Mouse (Mus musculus) midbrain, embryonic 12.5 days (tissue): ENCODE results near the gene Mettl1. TPM values are rescaled to one million over a fixed set of nuclear protein-coding genes. Genes with fewer than 3 reads are reported as not detected.
A peak's percentile ranks its signal among the peaks of the same experiment; 100 is the strongest.

Experiments used
- ATAC-seq: fragments of 200-750 bp; cut with Nextera tagmentation; 2 replicates; pipeline ENCODE4 v1.8.0; 2017; ENCODE audit warnings: low read depth, moderate TSS enrichment, moderate library complexity; ENCODE audit not compliant: low FRiP score
- H3K27ac ChIP-seq: fragments of 300-500 bp; sonication (generic); replicated peaks from 2 replicates; pipeline ENCODE4 v1.5.1; 2016; ENCODE audit warnings: mild to moderate bottlenecking
- H3K27me3 ChIP-seq: fragments of 300-500 bp; sonication (generic); 2 replicates; pipeline ENCODE4 v1.6.1; 2016; ENCODE audit warnings: mild to moderate bottlenecking
- H3K36me3 ChIP-seq: fragments of 300-500 bp; sonication (generic); 2 replicates; pipeline ENCODE4 v1.6.1; 2016
- H3K4me1 ChIP-seq: fragments of 300-500 bp; sonication (generic); 2 replicates; pipeline ENCODE4 v1.6.1; 2016
- H3K4me2 ChIP-seq: fragments of 300-500 bp; sonication (generic); replicated peaks from 2 replicates; pipeline ENCODE4 v1.6.1; 2016; ENCODE audit warnings: mild to moderate bottlenecking, moderate library complexity
- H3K4me3 ChIP-seq: fragments of 300-500 bp; sonication (generic); 2 replicates; pipeline ENCODE4 v1.5.1; 2016; ENCODE audit warnings: mild to moderate bottlenecking
- H3K9ac ChIP-seq: fragments of 300-500 bp; sonication (generic); replicated peaks from 2 replicates; pipeline ENCODE4 v1.6.1; 2016; ENCODE audit warnings: mild to moderate bottlenecking, moderate library complexity
- H3K9me3 ChIP-seq: fragments of 300-500 bp; sonication (generic); 2 replicates; pipeline ENCODE4 v1.6.1; 2016; ENCODE audit warnings: mild to moderate bottlenecking
- WGBS: fragments of 180-500 bp; shearing (Covaris S2); methylation state at CpG from one replicate; pipeline ENCODE4 v1.1.7; 2016; 5-methylcytosine and 5-hydroxymethylcytosine counted together
- polyA plus RNA-seq: library from polyadenylated mRNA; unstranded; fragments of >200 nt; fragmentation: Nextera tagmentation; extraction: Ambion mirVana; gene quantifications from 2 replicates; pipeline ENCODE4 v1.2.1, GENCODE M21; 2016

Mettl1 gene
- polyA plus RNA-seq, 1 experiment from 2014 or later, result 33.1 TPM

- Histone ChIP-seq H3K4me1 (0 out of 2 replicates have a peak, but pooled peaks cover 5% of the 10 kb centered on the region), H3K27ac (no peak overlapping the region), H3K4me2 (no peak overlapping the region), H3K4me3 (no peak overlapping the region), H3K9me3 (no peaks in the 10 kb centered on the region), H3K36me3 (peaks cover 17% of the 10 kb centered on the region), H3K27me3 (peaks cover 6% of the 10 kb centered on the region; the same call in 1 of the 2 replicates), H3K9ac (no peak overlapping the region)
- 81% methylated on average over 16 of the region's 16 CpGs for WGBS
- no peak for ATAC-seq
These were observed 22.8 kb upstream of the Mettl1 start for GRCm38 (mm10) chr10:127018422-127018821.

DNA sequence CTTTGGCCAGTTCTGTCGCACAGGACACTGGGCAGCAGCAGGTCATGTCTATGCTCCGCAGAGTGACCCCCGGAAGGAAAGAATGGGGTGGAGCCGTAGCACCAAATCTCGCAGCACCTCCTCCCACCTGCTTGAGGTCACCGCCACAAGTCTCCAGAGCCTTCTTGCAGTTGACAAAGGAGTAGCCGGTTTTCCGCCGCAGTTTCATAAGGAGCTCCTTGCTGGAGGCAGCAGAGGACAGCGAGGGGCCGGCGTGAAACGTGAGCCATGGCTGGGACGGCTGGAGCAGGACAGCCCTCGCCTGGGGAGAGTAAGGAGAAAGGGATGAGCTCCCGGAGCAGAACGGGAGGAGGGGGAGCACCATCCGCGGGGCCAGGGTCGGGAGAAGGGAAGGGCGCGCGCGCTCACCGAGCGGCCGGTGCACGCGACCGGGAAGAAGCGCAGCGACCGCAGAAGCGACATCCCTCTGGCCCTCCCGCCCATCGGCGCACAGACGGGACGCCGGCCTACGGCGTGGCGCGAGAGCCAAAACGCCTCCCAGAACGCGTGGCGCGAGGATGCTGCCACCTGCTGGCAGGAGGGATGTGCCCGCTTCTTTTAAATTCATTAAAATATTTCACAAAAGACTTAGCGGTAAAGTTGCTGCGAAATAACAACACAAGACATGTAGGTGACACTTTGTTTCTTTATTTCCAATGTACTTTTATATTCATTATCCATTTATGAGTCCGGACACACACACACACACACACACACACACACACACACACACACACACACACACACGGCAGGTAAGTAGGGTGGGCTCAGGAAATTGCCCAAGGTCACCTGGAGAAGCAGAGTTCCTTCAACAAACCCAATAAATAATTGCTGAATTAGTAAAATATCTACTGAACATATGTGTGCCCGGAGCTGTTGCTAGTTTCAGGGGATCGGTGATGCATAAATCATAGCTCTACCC lies 10.6 kb upstream of the Mettl1 start, which contains the start of gene Tsfm:
TSS of gene Tsfm (minus strand) at position 505 of the 961 bp plus-strand sequence.
- Histone ChIP-seq H3K4me3 (peak within 1 kb of the TSS; percentile 85), H3K9ac (peak within 1 kb of the TSS; percentile 89), H3K9me3 (no peaks in the 10 kb centered on the region), H3K27me3 (no peaks in the 10 kb centered on the region), H3K36me3 (peaks cover 37% of the 10 kb centered on the region), H3K4me2 (peak within 1 kb of the TSS; percentile 87), H3K4me1 (peaks cover 6% of the 10 kb centered on the region), H3K27ac (peak within 1 kb of the TSS; percentile 77)
- 6% methylated on average over 56 of the region's 56 CpGs for WGBS
- peak; percentile 91 for ATAC-seq

GRCm38 (mm10) chr10:127033301-127033741 lies 7.9 kb upstream of the Mettl1 start:
- Histone ChIP-seq H3K36me3 (peaks cover 10% of the 10 kb centered on the region), H3K27me3 (0 out of 2 replicates have a peak, but pooled peaks cover 2% of the 10 kb centered on the region), H3K9me3 (no peaks in the 10 kb centered on the region), H3K4me1 (peaks cover 6% of the 10 kb centered on the region), H3K27ac (no peak overlapping the region), H3K4me2 (no peak overlapping the region), H3K4me3 (no peak overlapping the region), H3K9ac (no peak overlapping the region)
- 81% methylated on average over 8 of the region's 8 CpGs for WGBS
- no peak for ATAC-seq

DNA sequence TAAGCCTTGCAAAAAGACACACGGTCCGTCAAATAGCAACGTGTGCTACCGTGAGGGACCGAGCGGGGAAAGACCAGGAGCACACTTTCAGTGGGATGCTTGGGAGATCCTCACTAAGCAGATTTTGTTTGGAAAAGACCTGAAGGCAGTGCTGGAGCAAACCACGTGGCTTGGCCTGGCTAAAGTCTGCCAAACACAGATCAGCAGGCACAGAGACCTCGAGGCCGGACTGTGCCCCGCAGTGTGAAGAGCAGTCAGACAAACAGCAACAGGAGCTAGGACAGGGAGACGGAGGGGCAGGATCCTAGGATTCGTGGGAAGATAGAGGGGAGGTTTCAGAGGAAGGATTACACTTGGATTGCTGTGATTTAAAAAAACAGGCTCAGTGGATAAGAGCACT lies 4.9 kb upstream of the Mettl1 start:
- no peak for ATAC-seq
- no peak overlapping the region for H3K27ac ChIP-seq
- no peak overlapping the region for H3K9ac ChIP-seq
- H3K4me1 ChIP-seq, result peaks cover 7% of the 10 kb centered on the region; the same call in 1 of the 2 replicates
- H3K27me3 ChIP-seq, result peaks cover 16% of the 10 kb centered on the region
- WGBS, result 82% methylated on average over 12 of the region's 12 CpGs
- H3K4me3 ChIP-seq, result no peak overlapping the region
- H3K4me2 ChIP-seq, result no peak overlapping the region
- H3K9me3 ChIP-seq, result no peaks in the 10 kb centered on the region
- no peaks in the 10 kb centered on the region for H3K36me3 ChIP-seq

DNA sequence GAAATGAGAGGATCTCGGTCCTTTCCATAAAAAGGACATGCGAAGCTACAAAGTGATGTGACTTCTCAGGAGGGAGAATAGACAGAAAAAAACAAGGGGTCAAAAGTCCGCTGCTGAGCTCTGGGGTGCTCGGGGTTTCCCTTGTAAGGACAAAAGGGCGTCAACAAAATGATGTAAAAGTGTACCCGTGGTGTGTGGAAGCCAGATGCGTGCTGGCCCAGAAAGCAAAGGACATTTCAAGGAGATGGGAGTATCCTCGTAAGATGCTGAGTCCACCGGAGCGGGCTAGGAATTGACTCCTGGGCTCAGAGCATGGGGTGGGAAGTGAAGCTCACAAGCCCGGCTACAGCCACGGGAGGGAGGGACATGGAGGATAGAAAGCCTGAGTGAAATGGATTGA lies 3.6 kb upstream of the Mettl1 start:
- 74% methylated on average over 12 of the region's 12 CpGs for WGBS
- H3K4me2 ChIP-seq, result no peak overlapping the region
- no peaks in the 10 kb centered on the region for H3K36me3 ChIP-seq
- no peak overlapping the region for H3K9ac ChIP-seq
- H3K27ac ChIP-seq, result no peak overlapping the region
- no peak for ATAC-seq
- peaks cover 16% of the 10 kb centered on the region for H3K27me3 ChIP-seq
- no peak overlapping the region for H3K4me3 ChIP-seq
- H3K9me3 ChIP-seq, result no peaks in the 10 kb centered on the region
- peaks cover 12% of the 10 kb centered on the region for H3K4me1 ChIP-seq

GRCm38 (mm10) chr10:127040569-127041214 lies 522 bp upstream of the Mettl1 start:
- no peak for ATAC-seq
- H3K4me2 ChIP-seq, result peak overlapping the region; percentile 92
- H3K27ac ChIP-seq, result no peak overlapping the region
- H3K36me3 ChIP-seq, result peaks cover 9% of the 10 kb centered on the region; the same call in 1 of the 2 replicates
- peak overlapping the region; percentile 62 for H3K9ac ChIP-seq
- H3K4me1 ChIP-seq, result peaks cover 16% of the 10 kb centered on the region
- peak overlapping the region; percentile 74 for H3K4me3 ChIP-seq
- under 1% methylated on average over 20 of the region's 20 CpGs for WGBS
- H3K27me3 ChIP-seq, result peaks cover 16% of the 10 kb centered on the region
- no peaks in the 10 kb centered on the region for H3K9me3 ChIP-seq

DNA sequence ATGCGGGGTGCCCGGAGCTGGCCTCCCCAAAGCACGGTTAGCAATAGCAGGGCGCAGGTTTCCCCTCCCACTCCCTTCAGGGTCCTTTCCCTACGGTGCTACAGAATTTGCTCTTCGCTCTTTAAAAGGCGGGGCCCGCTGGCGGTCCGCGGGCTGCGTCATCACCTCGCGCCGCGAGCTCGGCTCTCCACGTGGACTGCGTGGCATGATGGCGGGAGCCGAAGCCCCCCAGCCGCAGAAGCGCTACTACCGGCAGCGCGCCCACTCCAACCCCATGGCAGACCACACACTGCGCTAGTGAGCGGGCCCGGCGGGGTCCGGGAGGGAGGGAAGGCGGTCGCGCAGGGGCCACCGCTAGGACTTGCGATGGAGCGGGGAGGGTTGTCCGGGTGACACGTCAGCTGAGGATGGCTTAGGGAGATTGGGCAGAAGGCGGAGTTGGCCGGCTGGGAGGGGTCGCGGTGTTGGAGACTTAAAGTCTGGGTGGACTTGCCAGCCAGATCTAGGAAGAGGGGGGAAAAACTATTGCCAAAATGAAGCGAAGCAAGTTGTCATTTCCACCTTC lies 642 bp downstream of the Mettl1 start:
- peak; percentile 88 for ATAC-seq

DNA sequence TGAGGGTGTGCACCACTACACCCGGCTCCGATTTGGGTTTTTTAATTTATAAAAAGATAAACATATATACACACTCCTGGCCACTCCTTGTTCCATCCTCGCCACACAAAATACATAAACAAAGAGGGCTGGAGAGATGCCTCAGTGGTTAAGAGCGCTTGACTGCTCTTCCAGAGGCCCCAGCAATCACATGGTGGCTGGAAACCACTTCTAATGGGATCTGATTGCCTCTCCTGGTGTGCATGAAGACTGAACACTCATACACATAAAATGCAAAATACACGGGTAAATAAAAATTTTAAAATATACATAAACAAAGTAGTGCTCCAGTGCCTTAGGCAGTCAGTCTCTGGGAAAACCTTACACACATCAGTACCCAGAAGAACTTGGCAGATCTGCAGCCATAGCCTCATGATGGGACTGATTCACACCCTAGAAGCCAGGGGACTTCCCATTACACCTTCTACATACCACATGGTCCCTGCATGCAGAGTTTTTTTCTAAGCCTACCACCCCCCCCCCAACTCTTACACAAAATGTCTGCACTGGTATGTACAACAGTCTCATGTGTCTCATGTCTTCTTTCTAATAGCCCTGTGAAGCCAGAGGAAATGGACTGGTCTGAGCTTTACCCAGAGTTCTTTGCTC lies 1.4 kb downstream of the Mettl1 start:
- H3K4me3 ChIP-seq, result peak overlapping the region; percentile 74
- no peaks in the 10 kb centered on the region for H3K9me3 ChIP-seq
- peak overlapping the region; percentile 62 for H3K9ac ChIP-seq
- H3K4me1 ChIP-seq, result peaks cover 16% of the 10 kb centered on the region
- H3K4me2 ChIP-seq, result peak overlapping the region; percentile 92
- H3K36me3 ChIP-seq, result peaks cover 16% of the 10 kb centered on the region; the same call in 1 of the 2 replicates
- no peak for ATAC-seq
- H3K27ac ChIP-seq, result no peak overlapping the region
- 19% methylated on average over 5 of the region's 5 CpGs for WGBS
- H3K27me3 ChIP-seq, result peaks cover 23% of the 10 kb centered on the region

More for the DNA sequence above, 642 bp downstream of the Mettl1 start:
- H3K9me3 ChIP-seq, result no peaks in the 10 kb centered on the region
- peaks cover 16% of the 10 kb centered on the region for H3K4me1 ChIP-seq
- peak overlapping the region; percentile 92 for H3K4me2 ChIP-seq
- no peak overlapping the region for H3K27ac ChIP-seq
- H3K27me3 ChIP-seq, result peaks cover 16% of the 10 kb centered on the region
- peak overlapping the region; percentile 62 for H3K9ac ChIP-seq
- peak overlapping the region; percentile 74 for H3K4me3 ChIP-seq
- H3K36me3 ChIP-seq, result peaks cover 13% of the 10 kb centered on the region; the same call in 1 of the 2 replicates
- WGBS, result 0% methylated on average over 44 of the region's 44 CpGs

- H3K27me3 ChIP-seq, result peaks cover 28% of the 10 kb centered on the region
- no peak for ATAC-seq
- H3K4me2 ChIP-seq, result 0 out of 2 replicates have a peak overlapping the region, but pooled peaks have one; percentile 92
- H3K9me3 ChIP-seq, result no peaks in the 10 kb centered on the region
- no peak overlapping the region for H3K4me3 ChIP-seq
- WGBS, result 57% methylated on average over 6 of the region's 6 CpGs
- peaks cover 16% of the 10 kb centered on the region; the same call in 1 of the 2 replicates for H3K36me3 ChIP-seq
- H3K9ac ChIP-seq, result no peak overlapping the region; the same call in 1 of the 2 replicates
- no peak overlapping the region for H3K27ac ChIP-seq
- H3K4me1 ChIP-seq, result peaks cover 16% of the 10 kb centered on the region
These were observed 2.0 kb downstream of the Mettl1 start for GRCm38 (mm10) chr10:127043187-127043586.

DNA sequence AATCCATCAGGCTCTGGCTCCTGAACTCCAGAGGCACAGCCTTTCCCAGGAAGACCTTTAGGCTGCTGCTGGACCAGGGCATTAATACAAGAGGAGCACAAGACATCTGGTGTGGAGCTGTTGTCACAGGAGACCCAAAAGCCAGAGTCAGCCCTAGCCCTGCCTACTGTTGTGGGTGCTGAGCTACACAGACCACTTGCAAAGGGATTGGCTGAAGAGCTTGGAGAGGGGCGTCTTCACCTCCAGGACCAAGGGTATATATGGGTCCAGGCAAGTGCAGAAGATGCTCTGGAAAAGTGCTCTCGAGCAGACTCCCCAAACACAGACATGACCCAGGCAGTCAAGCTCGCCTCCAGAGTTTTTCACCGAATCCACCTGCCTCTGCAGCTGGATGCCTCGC lies 6.7 kb downstream of the Mettl1 start, which contains the start of gene Cyp27b1:
TSS of gene Cyp27b1 (plus strand) at position 297 of the 400 bp plus-strand sequence.
- H3K4me2 ChIP-seq, result no peak within 1 kb of the TSS
- H3K27me3 ChIP-seq, result peaks cover 58% of the 10 kb centered on the region
- no peak for ATAC-seq
- H3K9ac ChIP-seq, result no peak within 1 kb of the TSS
- 32% methylated on average over 5 of the region's 5 CpGs for WGBS
- H3K36me3 ChIP-seq, result peaks cover 16% of the 10 kb centered on the region; the same call in 1 of the 2 replicates
- H3K4me3 ChIP-seq, result 0 out of 2 replicates have a peak within 1 kb of the TSS, but pooled peaks have one; percentile 10
- H3K27ac ChIP-seq, result no peak within 1 kb of the TSS
- H3K4me1 ChIP-seq, result peaks cover 4% of the 10 kb centered on the region
- H3K9me3 ChIP-seq, result no peaks in the 10 kb centered on the region
